Mouse (Mus musculus): ENCODE results near the gene Nos1ap.

DNA sequence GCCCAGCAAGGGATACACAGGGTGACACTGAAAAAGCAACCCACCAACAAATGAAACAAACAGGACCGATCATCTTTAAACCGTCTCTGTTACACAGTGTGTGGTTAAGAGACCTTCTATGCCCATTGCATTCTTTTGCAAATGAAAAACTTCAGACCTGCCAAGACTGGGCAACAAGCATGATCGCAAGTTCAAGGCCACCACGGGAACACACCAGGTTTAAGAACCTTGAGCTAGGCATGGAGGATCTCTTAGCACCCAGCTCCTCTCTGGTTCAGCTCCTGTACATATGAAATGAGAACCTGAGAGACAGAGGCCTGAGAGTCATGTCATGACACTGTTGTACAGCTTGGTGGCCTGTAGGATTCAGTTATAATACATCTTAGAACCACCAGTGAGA is 190.8 kb downstream of the Nos1ap start:
- TF ChIP-seq POLR2A (IDR thresholded peaks at IDR 0.05; ENCODE audit: low read depth, low read length): no peak
- no peak for TF ChIP-seq CTCF (IDR thresholded peaks at IDR 0.05; ENCODE audit: extremely low read depth, insufficient read length, insufficient replicate concordance, low read depth, low read length)
